Mouse (Mus musculus) embryo, embryonic 10.5 days (tissue): ENCODE measurements around the gene Ankrd31.
A peak's percentile ranks its signal among the peaks of the same experiment; 100 is the strongest.
"Not testable (repeated sequence)": the region's sequence is repeated elsewhere in the genome, so short reads cannot be mapped to it uniquely, and the experiment has no call there.

Experiments
- DNase-seq: peaks from one replicate; pipeline ENCODE4 v3.0.0-alpha.2; 2015; ENCODE audit warnings: low spot score

Ankrd31 gene

GRCm38 (mm10) chr13:96748109-96748845, at the start of gene Ankrd31:
Gene Ankrd31, plus strand, starts transcription at chr13:96748272.
- no peak for DNase-seq

DNA sequence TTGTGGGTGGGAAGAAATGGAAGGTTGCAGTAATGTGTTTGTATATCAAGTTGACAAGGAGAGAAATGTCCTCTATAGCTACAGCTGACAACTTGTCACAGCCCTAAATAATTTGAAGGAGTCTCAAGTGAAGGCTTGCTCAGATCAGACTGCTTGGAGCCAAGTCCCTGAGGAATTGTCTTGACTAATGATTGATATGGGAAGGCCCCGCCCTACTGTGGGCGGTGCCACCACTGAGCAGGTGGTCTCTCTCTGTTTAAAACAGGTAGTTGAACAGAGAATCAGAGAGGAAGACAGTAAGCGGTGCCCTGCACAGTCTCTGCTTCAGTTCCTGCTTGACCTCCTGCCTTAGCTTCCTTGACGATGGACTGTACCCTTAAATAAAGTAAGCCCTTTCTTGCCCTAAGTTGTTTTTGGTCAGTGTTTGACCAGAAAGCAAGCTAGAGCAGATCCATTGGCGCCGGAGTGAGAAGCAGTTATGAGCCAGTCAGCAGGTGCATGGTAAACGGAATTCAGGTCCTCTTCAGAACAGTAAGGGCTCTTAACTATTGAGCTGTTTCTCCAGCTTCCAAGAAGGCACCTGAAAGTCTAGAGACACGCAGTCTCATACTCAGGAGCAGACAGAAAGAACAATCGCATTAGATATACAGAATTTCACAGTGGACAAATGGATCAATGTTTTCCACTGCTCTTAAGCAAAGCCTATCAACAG, 45.3 kb upstream of the Ankrd31 start:
- DNase-seq = no peak

GRCm38 (mm10) chr13:96709269-96710233, 38.5 kb upstream of the Ankrd31 start:
- DNase-seq = no peak

GRCm38 (mm10) chr13:96716311-96716710, 31.8 kb upstream of the Ankrd31 start:
- DNase-seq = no peak

DNA sequence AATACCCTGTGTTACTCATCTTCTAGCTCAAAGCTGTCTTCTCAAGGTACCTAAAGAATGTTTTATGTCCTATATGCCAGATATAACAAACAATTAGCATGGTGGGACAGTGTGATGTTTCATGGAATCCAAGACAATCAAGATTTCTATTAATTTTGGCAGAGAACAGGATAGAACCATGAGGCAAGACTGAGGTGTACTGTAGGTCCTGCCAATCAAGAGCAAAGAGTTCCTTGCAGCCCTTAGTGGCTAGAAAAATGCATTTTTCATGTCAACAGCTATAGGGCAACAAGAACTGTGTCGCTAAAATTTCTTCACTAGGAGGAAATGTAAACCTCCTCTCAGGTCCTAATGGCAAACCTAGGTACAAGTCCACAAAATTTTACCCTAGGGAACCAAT, 30.3 kb upstream of the Ankrd31 start:
- no peak for DNase-seq

DNA sequence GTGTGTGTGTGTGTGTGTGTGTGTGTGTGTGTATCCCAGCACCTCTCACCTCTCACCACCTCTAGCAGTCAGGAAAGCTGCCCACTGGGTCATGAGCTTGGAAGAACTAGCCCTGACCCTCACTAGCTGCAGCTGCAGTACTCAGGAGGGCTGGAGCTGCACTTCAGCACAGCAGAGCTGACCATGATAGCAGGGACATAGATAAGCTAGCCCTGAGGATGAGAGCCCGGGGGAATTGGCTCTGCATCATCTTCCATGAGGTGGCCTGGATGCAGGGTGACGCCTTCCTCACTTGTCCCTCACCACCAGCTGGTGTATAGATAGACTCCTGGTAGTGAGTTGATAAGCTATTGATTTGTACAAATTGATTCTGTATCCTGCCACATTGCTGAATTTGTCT, 28.1 kb upstream of the Ankrd31 start:
- DNase-seq = no peak

GRCm38 (mm10) chr13:96728289-96728688, 19.8 kb upstream of the Ankrd31 start:
- DNase-seq = no peak

- DNase-seq = no peak
These were observed 18.9 kb upstream of the Ankrd31 start for GRCm38 (mm10) chr13:96729146-96729545.

- no peak for DNase-seq
These were observed 18.0 kb upstream of the Ankrd31 start for GRCm38 (mm10) chr13:96730116-96730515.

DNA sequence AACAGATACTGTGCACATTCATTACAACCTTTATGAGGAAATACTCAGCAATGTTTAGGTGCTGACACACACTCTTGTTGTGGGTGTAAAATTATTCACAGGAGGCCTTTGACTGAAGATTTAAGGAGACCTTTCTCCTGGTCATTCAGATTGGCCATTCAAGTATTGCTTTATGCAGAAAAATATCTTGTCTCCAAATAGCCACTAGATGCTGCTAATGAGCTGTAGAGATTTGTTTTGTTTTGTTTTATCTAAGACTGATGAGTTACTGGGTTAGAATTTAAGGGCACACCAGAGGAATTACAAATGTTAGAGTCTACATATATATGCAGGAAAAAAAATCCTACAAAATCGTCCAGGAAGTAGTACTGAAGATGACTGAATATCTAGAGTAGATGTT, 12.9 kb upstream of the Ankrd31 start:
- peak; percentile 4 for DNase-seq

DNA sequence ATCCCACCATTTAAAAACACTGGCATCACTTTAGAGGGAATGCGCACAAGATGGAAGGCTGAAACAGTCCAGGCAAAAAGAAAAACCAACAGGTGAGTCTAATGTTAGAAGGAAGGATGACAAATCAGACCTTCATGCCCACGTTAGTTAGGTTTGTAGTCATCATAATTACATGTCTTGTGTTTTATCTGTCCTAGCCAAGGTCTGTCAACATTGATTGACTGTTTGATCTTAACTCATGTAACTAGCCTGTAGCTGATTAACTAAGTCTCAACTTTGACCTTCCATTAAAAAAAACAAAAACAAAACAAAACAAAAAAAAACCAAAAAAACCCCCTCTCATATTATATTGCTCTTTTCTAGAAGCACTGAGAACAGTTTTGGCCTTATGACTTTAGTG, 7.9 kb upstream of the Ankrd31 start:
- no peak for DNase-seq

GRCm38 (mm10) chr13:96742871-96743270, 5.2 kb upstream of the Ankrd31 start:
- DNase-seq = no peak

- DNase-seq = no peak
These were observed 2.0 kb upstream of the Ankrd31 start for GRCm38 (mm10) chr13:96746055-96746454.

- DNase-seq = no peak
These were observed 1.8 kb downstream of the Ankrd31 start for GRCm38 (mm10) chr13:96749859-96750258.

DNA sequence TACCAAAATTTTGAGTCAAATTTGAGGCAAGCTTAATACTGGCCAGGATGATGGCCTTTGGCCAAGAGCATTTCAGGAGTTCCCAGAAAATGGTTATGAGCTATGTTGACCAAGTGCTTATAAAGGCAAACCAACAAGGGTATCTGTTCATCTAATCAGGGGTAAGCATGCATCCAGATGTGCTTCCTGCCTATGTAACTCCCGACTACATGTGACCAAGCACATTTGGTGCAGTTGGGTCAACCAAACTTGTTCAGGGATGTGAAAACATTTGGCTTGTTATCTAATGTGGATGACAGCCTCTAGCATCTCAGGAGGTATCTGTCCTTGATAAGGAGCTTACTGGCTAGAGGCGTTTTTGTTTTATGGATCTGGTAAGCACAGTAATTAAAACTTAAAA, 12.8 kb downstream of the Ankrd31 start:
- no peak for DNase-seq

- not testable (repeated sequence) for DNase-seq
These were observed 38.0 kb downstream of the Ankrd31 start for GRCm38 (mm10) chr13:96786071-96786470.

DNA sequence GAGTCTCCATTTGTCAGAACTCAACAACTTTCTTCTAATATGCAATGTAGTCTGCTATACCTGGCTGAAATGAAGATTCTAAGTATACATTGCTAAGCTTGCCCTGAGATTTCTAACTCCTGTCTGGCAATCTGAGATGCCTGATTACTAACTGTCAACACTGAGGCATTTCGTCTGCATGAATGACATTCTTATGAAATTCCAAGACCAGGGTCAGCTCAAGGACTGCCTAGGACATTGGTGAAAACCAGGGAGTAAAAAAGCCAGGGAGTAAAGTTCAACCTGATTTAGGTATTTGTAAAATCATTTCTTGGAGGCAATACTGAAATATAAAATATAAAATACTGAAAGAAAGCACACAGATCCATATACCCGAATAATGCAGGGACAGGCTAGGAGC, 45.4 kb downstream of the Ankrd31 start:
- no peak for DNase-seq

- DNase-seq = no peak
These were observed 47.2 kb downstream of the Ankrd31 start for GRCm38 (mm10) chr13:96795301-96795700.

- no peak for DNase-seq
These were observed 49.4 kb downstream of the Ankrd31 start for GRCm38 (mm10) chr13:96797500-96797899.

- no peak for DNase-seq
These were observed 101.7 kb downstream of the Ankrd31 start for GRCm38 (mm10) chr13:96849752-96850151.

DNA sequence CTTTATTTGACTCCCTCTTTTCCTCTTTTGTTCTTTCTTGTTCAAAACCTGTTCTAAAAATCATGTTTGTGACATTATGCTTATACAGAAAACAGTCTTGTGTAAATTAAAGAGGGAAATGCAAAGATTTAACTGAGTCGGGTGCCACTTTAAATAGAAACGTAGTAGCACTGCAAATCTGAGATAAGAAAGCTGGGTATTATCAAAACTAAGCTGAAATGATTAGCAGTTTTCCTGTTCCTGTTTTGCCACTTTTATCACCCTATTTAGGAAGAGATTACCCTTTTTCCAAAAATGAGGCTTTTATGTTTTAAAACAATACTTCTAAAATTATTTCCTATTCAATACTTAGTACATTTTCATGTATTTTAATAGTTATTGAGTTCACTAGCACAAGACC, 104.1 kb downstream of the Ankrd31 start:
- DNase-seq = no peak

DNA sequence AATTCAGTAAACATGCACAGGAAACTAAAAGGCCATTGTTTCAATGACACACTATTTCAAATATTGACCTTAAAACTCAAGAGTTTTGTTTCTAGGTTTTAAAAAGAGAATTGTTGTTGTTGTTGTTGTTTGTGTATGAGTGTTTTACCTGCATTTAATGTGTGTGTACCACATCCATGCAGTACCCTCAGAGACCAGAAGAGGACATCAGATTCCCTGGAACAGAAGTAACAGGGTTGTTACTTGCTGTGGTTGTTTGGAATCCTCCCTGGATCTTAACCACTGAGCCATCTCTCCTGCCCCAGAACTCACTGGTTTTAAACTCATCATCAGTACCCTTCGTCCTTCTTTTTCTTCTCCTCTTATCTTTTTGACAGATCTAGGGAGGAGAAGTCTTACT, 105.2 kb downstream of the Ankrd31 start:
- peak; percentile 37 for DNase-seq
